Mouse (Mus musculus) urinary bladder, adult 2 months (tissue): ENCODE results near the gene Akap13. TPM values are rescaled to one million over a fixed set of nuclear protein-coding genes. Genes with fewer than 3 reads are reported as not detected.

Source experiments
- DNase-seq: peaks from one replicate; pipeline ENCODE4 v3.0.0; 2022; ENCODE audit warnings: low spot score
- polyA plus RNA-seq: library from polyadenylated mRNA; depleted of rRNA; stranded (reverse); fragments of >200 nt; gene quantifications from 2 replicates; pipeline ENCODE4 v1.2.3, GENCODE M21; 2012

Gene Akap13
- polyA plus RNA-seq, 1 experiment, result 27.1 TPM

GRCm38 (mm10) chr7:75667531-75667930 is 212.2 kb downstream of the Akap13 start:
- no peak for DNase-seq

- DNase-seq, result no peak
Measured at GRCm38 (mm10) chr7:75668396-75668795, 213.1 kb downstream of the Akap13 start.

GRCm38 (mm10) chr7:75669416-75669815 is 214.1 kb downstream of the Akap13 start:
- DNase-seq, result no peak

GRCm38 (mm10) chr7:75679631-75680030 is 224.3 kb downstream of the Akap13 start:
- no peak for DNase-seq

GRCm38 (mm10) chr7:75682901-75683300 is 227.6 kb downstream of the Akap13 start:
- no peak for DNase-seq

GRCm38 (mm10) chr7:75683410-75683809 is 228.1 kb downstream of the Akap13 start:
- DNase-seq, result no peak

GRCm38 (mm10) chr7:75684976-75685375 is 229.6 kb downstream of the Akap13 start:
- no peak for DNase-seq

- DNase-seq, result no peak
Measured at GRCm38 (mm10) chr7:75686046-75686826, 230.9 kb downstream of the Akap13 start.

- no peak for DNase-seq
Measured at GRCm38 (mm10) chr7:75686827-75687164, 231.5 kb downstream of the Akap13 start.

GRCm38 (mm10) chr7:75688144-75688543 is 232.8 kb downstream of the Akap13 start:
- DNase-seq, result no peak

GRCm38 (mm10) chr7:75694777-75695176 is 239.4 kb downstream of the Akap13 start:
- DNase-seq, result no peak

- DNase-seq, result no peak
Measured at GRCm38 (mm10) chr7:75699836-75700235, 244.5 kb downstream of the Akap13 start.

GRCm38 (mm10) chr7:75700771-75701345 is 245.5 kb downstream of the Akap13 start:
- no peak for DNase-seq

- no peak for DNase-seq
Measured at GRCm38 (mm10) chr7:75701761-75702160, 246.4 kb downstream of the Akap13 start.

GRCm38 (mm10) chr7:75702368-75702767 is 247.0 kb downstream of the Akap13 start:
- DNase-seq, result no peak

GRCm38 (mm10) chr7:75702966-75703645 is 247.8 kb downstream of the Akap13 start:
- no peak for DNase-seq

- no peak for DNase-seq
Measured at GRCm38 (mm10) chr7:75704862-75705261, 249.5 kb downstream of the Akap13 start.

- no peak for DNase-seq
Measured at GRCm38 (mm10) chr7:75709936-75710335, 254.6 kb downstream of the Akap13 start.

- DNase-seq, result no peak
Measured at GRCm38 (mm10) chr7:75710920-75711319, 255.6 kb downstream of the Akap13 start.

- no peak for DNase-seq
Measured at GRCm38 (mm10) chr7:75711436-75711835, 256.1 kb downstream of the Akap13 start.

GRCm38 (mm10) chr7:75712808-75713207 is 257.5 kb downstream of the Akap13 start:
- no peak for DNase-seq

GRCm38 (mm10) chr7:75713959-75714358 is 258.6 kb downstream of the Akap13 start:
- no peak for DNase-seq

GRCm38 (mm10) chr7:75715026-75715425 is 259.7 kb downstream of the Akap13 start:
- no peak for DNase-seq
